Mouse (Mus musculus) brain, embryonic 14.5 days (tissue): ENCODE results near the gene Ndufa11. TPM values are rescaled to one million over a fixed set of nuclear protein-coding genes. Genes with fewer than 3 reads are reported as not detected.
A peak's percentile ranks its signal among the peaks of the same experiment; 100 is the strongest.

Experiments used
- DNase-seq: peaks from one replicate; pipeline ENCODE4 v3.0.0-alpha.2; 2011; ENCODE audit warnings: low read depth
- CTCF ChIP-seq: fragments of 200-500 bp; IDR thresholded peaks from 2 replicates; pipeline ENCODE4 v1.5.1; 2012; ENCODE audit warnings: inconsistent platforms, mild to moderate bottlenecking, moderate library complexity, borderline replicate concordance; ENCODE audit not compliant: insufficient read depth, insufficient read length; ENCODE audit errors: extremely low read depth
- POLR2A ChIP-seq: fragments of 200-500 bp; IDR thresholded peaks from 2 replicates; pipeline ENCODE4 v1.6.1; 2012; ENCODE audit warnings: mild to moderate bottlenecking, inconsistent platforms, borderline replicate concordance; ENCODE audit not compliant: poor library complexity, insufficient read depth, insufficient read length, severe bottlenecking; ENCODE audit errors: extremely low read depth
- polyA plus RNA-seq: library from polyadenylated mRNA; depleted of rRNA; stranded (reverse); fragments of >200 nt; gene quantifications from 2 replicates; pipeline ENCODE4 v1.2.3, GENCODE M21; 2012

Gene Ndufa11
- polyA plus RNA-seq, 1 experiment = 313 TPM

GRCm38 (mm10) chr17:56688045-56688444 is 29.5 kb upstream of the Ndufa11 start:
- TF ChIP-seq CTCF = no peak
- TF ChIP-seq POLR2A = no peak
- no peak for DNase-seq

- DNase-seq = no peak
- TF ChIP-seq CTCF (no peak), POLR2A (no peak)
Measured at GRCm38 (mm10) chr17:56688689-56689088, 28.9 kb upstream of the Ndufa11 start.

GRCm38 (mm10) chr17:56693395-56693794 is 24.2 kb upstream of the Ndufa11 start:
- DNase-seq = no peak
- TF ChIP-seq POLR2A (no peak), CTCF (no peak)

GRCm38 (mm10) chr17:56693851-56694310 is 23.7 kb upstream of the Ndufa11 start:
- DNase-seq = peak; percentile 92
- TF ChIP-seq CTCF = no peak

- TF ChIP-seq CTCF = no peak
- TF ChIP-seq POLR2A = no peak
- DNase-seq = no peak
Measured at GRCm38 (mm10) chr17:56700451-56700850, 17.1 kb upstream of the Ndufa11 start.

- no peak for DNase-seq
- TF ChIP-seq CTCF (no peak), POLR2A (no peak)
Measured at GRCm38 (mm10) chr17:56703038-56703437, 14.5 kb upstream of the Ndufa11 start.

GRCm38 (mm10) chr17:56706515-56706914 is 11.1 kb upstream of the Ndufa11 start:
- TF ChIP-seq POLR2A (no peak), CTCF (no peak)
- no peak for DNase-seq

GRCm38 (mm10) chr17:56708692-56709091 is 8.9 kb upstream of the Ndufa11 start:
- DNase-seq = no peak
- TF ChIP-seq CTCF (no peak), POLR2A (no peak)

GRCm38 (mm10) chr17:56709708-56710107 is 7.9 kb upstream of the Ndufa11 start:
- TF ChIP-seq CTCF = no peak
- no peak for TF ChIP-seq POLR2A
- DNase-seq = no peak

- no peak for DNase-seq
- TF ChIP-seq CTCF (no peak), POLR2A (no peak)
Measured at GRCm38 (mm10) chr17:56715360-56715759, 2.2 kb upstream of the Ndufa11 start.

GRCm38 (mm10) chr17:56715914-56716654 is 1.5 kb upstream of the Ndufa11 start:
- TF ChIP-seq CTCF (no peak), POLR2A (no peak)
- no peak for DNase-seq

GRCm38 (mm10) chr17:56716655-56717362 is 758 bp upstream of the Ndufa11 start:
- DNase-seq = peak; percentile 100
- TF ChIP-seq POLR2A = peak; percentile 71
- TF ChIP-seq CTCF = no peak

- DNase-seq = no peak
- TF ChIP-seq CTCF = no peak
- TF ChIP-seq POLR2A = no peak
Measured at GRCm38 (mm10) chr17:56722441-56722840, 4.9 kb downstream of the Ndufa11 start.
